Mouse (Mus musculus) 416B (cell line): ENCODE data around the gene Xrcc6.

Experiments
- DNase-seq: peaks from one replicate; pipeline ENCODE4 v3.0.0; 2011; ENCODE audit warnings: low read depth

The Xrcc6 gene

GRCm38 (mm10) chr15:81987646-81988045 is at the start of gene Xrcc6:
TSS of gene Xrcc6 (plus strand) at chr15:81987835.
- DNase-seq: no peak

GRCm38 (mm10) chr15:81938246-81938645 is 49.4 kb upstream of the Xrcc6 start:
- peak; percentile 71 for DNase-seq

GRCm38 (mm10) chr15:81939157-81939715 is 48.4 kb upstream of the Xrcc6 start:
- peak; percentile 48 for DNase-seq

GRCm38 (mm10) chr15:81939774-81940173 is 47.9 kb upstream of the Xrcc6 start:
- no peak for DNase-seq

- no peak for DNase-seq
These were observed 47.4 kb upstream of the Xrcc6 start for GRCm38 (mm10) chr15:81940219-81940618.

- no peak for DNase-seq
These were observed 46.6 kb upstream of the Xrcc6 start for GRCm38 (mm10) chr15:81941010-81941409.

- no peak for DNase-seq
These were observed 44.4 kb upstream of the Xrcc6 start for GRCm38 (mm10) chr15:81943176-81943749.

GRCm38 (mm10) chr15:81949076-81949475 is 38.6 kb upstream of the Xrcc6 start:
- no peak for DNase-seq

GRCm38 (mm10) chr15:81949476-81950131 is 38.0 kb upstream of the Xrcc6 start:
- no peak for DNase-seq

- DNase-seq: no peak
These were observed 36.9 kb upstream of the Xrcc6 start for GRCm38 (mm10) chr15:81950716-81951115.

- no peak for DNase-seq
These were observed 36.5 kb upstream of the Xrcc6 start for GRCm38 (mm10) chr15:81951159-81951558.

GRCm38 (mm10) chr15:81952310-81952709 is 35.3 kb upstream of the Xrcc6 start:
- DNase-seq: no peak

GRCm38 (mm10) chr15:81954151-81954583 is 33.5 kb upstream of the Xrcc6 start:
- DNase-seq: no peak

GRCm38 (mm10) chr15:81954716-81955115 is 32.9 kb upstream of the Xrcc6 start:
- DNase-seq: no peak

- no peak for DNase-seq
These were observed 32.2 kb upstream of the Xrcc6 start for GRCm38 (mm10) chr15:81955414-81955813.

GRCm38 (mm10) chr15:81956457-81956856 is 31.2 kb upstream of the Xrcc6 start:
- DNase-seq: peak; percentile 63

- DNase-seq: no peak
These were observed 30.0 kb upstream of the Xrcc6 start for GRCm38 (mm10) chr15:81957598-81957997.

- DNase-seq: peak; percentile 70
These were observed 28.7 kb upstream of the Xrcc6 start for GRCm38 (mm10) chr15:81958906-81959305.

GRCm38 (mm10) chr15:81960171-81961077 is 27.2 kb upstream of the Xrcc6 start, which contains the start of gene Pmm1:
TSS of gene Pmm1 (minus strand) at chr15:81960930.
- peak; percentile 98 for DNase-seq

- no peak for DNase-seq
These were observed 26.6 kb upstream of the Xrcc6 start for GRCm38 (mm10) chr15:81961078-81961451.

- DNase-seq: no peak
These were observed 23.4 kb upstream of the Xrcc6 start for GRCm38 (mm10) chr15:81964262-81964661.

GRCm38 (mm10) chr15:81964980-81965545 is 22.6 kb upstream of the Xrcc6 start:
- no peak for DNase-seq
